Mouse (Mus musculus) liver, embryonic 14.5 days (tissue): Measurements from ENCODE around the gene Tmem114.

Experiments
- CTCF ChIP-seq: IDR thresholded peaks from 2 replicates; pipeline ENCODE4 v1.5.1; 2016; ENCODE audit warnings: antibody characterized with exemption, low read depth, control low read depth
- EP300 ChIP-seq: IDR thresholded peaks from 2 replicates; pipeline ENCODE4 v1.6.1; 2016; ENCODE audit warnings: antibody characterized with exemption, low read depth

GRCm38 (mm10) chr16:8432616-8433015 lies 7.7 kb upstream of the Tmem114 start:
- TF ChIP-seq CTCF (no peak), EP300 (no peak)
